Mouse (Mus musculus) midbrain, embryonic 15.5 days (tissue): Measurements from ENCODE around the gene Abt1. TPM values are rescaled to one million over a fixed set of nuclear protein-coding genes. Genes with fewer than 3 reads are reported as not detected.
A peak's percentile ranks its signal among the peaks of the same experiment; 100 is the strongest.

Source experiments
- ATAC-seq: fragments of 200-750 bp; cut with Nextera tagmentation; replicated peaks from 2 replicates; pipeline ENCODE4 v1.8.0; 2017; ENCODE audit warnings: moderate TSS enrichment
- H3K27ac ChIP-seq: fragments of 300-500 bp; sonication (generic); 2 replicates; pipeline ENCODE4 v1.5.1; 2015; ENCODE audit warnings: mild to moderate bottlenecking, inconsistent platforms
- H3K27me3 ChIP-seq: fragments of 300-500 bp; sonication (generic); replicated peaks from 2 replicates; pipeline ENCODE4 v1.6.1; 2015; ENCODE audit warnings: inconsistent platforms
- H3K36me3 ChIP-seq: fragments of 300-500 bp; sonication (generic); replicated peaks from 2 replicates; pipeline ENCODE4 v1.6.1; 2015; ENCODE audit warnings: inconsistent platforms
- H3K4me1 ChIP-seq: fragments of 300-500 bp; sonication (generic); 2 replicates; pipeline ENCODE4 v1.6.1; 2015; ENCODE audit warnings: inconsistent platforms
- H3K4me2 ChIP-seq: fragments of 300-500 bp; sonication (generic); 2 replicates; pipeline ENCODE4 v1.6.1; 2015; ENCODE audit warnings: inconsistent platforms, mild to moderate bottlenecking, moderate library complexity
- H3K4me3 ChIP-seq: fragments of 300-500 bp; sonication (generic); 2 replicates; pipeline ENCODE4 v1.5.1; 2015; ENCODE audit warnings: mild to moderate bottlenecking, inconsistent platforms
- H3K9ac ChIP-seq: fragments of 300-500 bp; sonication (generic); 2 replicates; pipeline ENCODE4 v1.6.1; 2015; ENCODE audit warnings: mild to moderate bottlenecking, inconsistent platforms
- H3K9me3 ChIP-seq: fragments of 300-500 bp; sonication (generic); 2 replicates; pipeline ENCODE4 v1.6.1; 2016; ENCODE audit warnings: inconsistent platforms
- WGBS: fragments of 180-500 bp; shearing (Covaris S2); methylation state at CpG from one replicate; pipeline ENCODE4 v1.1.7; 2015; ENCODE audit warnings: mixed read lengths; 5-methylcytosine and 5-hydroxymethylcytosine counted together
- polyA plus RNA-seq: library from polyadenylated mRNA; unstranded; fragments of >200 nt; fragmentation: Nextera tagmentation; extraction: Ambion mirVana; gene quantifications from 2 replicates; pipeline ENCODE4 v1.2.1, GENCODE M21; 2015

Gene Abt1
- polyA plus RNA-seq, 1 experiment from 2014 or later = 9.9 TPM

DNA sequence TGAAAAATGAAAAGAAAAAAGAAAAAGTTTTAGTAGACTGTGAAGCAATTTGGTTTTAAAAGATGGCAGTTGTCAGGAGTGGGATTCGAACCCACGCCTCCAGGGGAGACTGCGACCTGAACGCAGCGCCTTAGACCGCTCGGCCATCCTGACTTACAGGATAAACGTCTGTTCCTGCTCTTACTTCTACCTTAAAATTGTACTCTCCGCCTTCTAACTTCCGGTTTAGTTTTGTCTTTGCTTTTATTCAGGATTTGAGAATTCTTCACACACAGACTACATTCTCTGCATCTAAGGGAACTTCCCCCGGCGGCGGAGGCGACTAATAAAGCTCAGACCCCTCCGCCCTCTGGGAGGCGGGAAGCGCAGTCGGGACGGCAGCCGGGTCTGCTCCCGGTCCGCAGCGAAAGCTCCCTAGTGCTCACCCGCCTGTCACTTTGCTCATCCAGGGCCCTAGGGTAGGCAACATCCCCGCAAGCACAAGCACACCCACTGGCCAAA, 29.7 kb upstream of the Abt1 start:
- peak; percentile 88 for ATAC-seq
- H3K4me3 ChIP-seq = peak overlapping the region; percentile 72
- no peaks in the 10 kb centered on the region for H3K9me3 ChIP-seq
- under 1% methylated on average over 25 of the region's 25 CpGs for WGBS
- H3K4me1 ChIP-seq = peaks cover 8% of the 10 kb centered on the region
- H3K27ac ChIP-seq = peak overlapping the region; percentile 71
- no peaks in the 10 kb centered on the region for H3K36me3 ChIP-seq
- 0 out of 2 replicates have a peak, but pooled peaks cover under 1% of the 10 kb centered on the region for H3K27me3 ChIP-seq
- H3K4me2 ChIP-seq = peak overlapping the region; percentile 56
- peak overlapping the region; percentile 59 for H3K9ac ChIP-seq

DNA sequence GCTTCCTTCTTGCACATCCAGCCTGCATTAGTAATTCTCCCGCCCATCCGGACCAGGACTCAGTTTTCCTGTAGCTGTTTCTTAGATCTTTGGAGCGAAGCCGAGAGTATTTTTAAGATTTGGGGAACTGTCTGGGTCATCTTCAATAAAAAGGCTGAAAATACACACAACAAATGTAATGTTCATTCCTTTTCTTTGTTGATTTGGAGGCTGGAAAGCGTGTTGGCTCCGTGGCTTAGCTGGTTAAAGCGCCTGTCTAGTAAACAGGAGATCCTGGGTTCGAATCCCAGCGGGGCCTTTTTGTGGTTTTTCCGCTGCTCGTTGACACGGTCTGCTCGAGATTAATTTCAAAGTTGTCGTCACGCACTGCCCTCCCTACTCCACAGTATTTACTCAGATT, 26.7 kb upstream of the Abt1 start:
- H3K4me2 ChIP-seq = peak overlapping the region; percentile 71
- WGBS = under 1% methylated on average over 15 of the region's 15 CpGs
- peak overlapping the region; percentile 62 for H3K27ac ChIP-seq
- peak overlapping the region; percentile 53 for H3K4me3 ChIP-seq
- no peaks in the 10 kb centered on the region for H3K9me3 ChIP-seq
- no peaks in the 10 kb centered on the region for H3K27me3 ChIP-seq
- peak overlapping the region; percentile 51 for H3K9ac ChIP-seq
- peaks cover 8% of the 10 kb centered on the region for H3K4me1 ChIP-seq
- no peaks in the 10 kb centered on the region for H3K36me3 ChIP-seq
- ATAC-seq = peak; percentile 49; the same call in 1 of the 2 replicates

DNA sequence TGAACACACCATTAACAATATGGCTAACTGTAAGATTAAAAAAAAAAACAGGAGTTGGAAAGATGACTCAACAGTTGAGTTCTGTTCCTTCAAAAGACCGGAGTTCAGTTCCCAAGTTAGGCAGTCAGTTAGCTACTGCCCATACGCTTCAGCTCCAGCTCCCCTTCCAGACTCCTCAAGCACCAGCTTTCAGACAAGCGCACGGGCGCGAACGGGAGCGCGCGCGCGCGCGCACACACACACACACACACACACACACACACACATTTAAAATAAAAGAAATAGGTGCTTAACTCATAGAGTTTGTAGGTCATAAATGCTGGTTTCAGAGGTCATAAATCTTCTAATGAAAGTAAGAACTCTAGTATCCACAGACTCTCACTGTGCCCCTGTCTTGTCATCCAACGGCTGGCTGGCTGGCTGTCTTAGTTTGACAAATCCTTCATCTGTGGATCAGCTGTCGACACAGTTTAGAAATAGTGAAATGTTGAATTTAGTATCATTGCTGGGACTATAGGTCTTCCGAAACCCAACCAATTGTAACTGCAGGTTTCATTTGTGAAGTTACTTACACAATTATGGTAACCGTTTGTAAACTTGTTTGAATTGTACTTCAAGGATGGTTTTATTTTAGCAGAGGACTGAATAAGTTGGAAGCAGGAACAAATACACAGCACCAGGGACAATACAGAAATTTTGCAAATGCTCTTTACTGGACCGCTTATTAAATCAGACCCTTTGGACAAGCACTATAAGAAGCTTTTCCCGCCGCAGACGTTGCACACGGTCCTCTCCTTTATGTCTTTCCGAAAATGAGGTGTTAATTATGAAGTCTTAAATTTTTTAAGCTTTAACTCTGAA, 25.8 kb upstream of the Abt1 start:
- Histone ChIP-seq H3K9me3 (no peaks in the 10 kb centered on the region), H3K4me2 (peak overlapping the region; percentile 71), H3K36me3 (no peaks in the 10 kb centered on the region), H3K27me3 (no peaks in the 10 kb centered on the region), H3K27ac (0 out of 2 replicates have a peak overlapping the region, but pooled peaks have one; percentile 27), H3K4me3 (peak overlapping the region; percentile 53), H3K9ac (peak overlapping the region; percentile 51), H3K4me1 (peaks cover 12% of the 10 kb centered on the region)
- under 1% methylated on average over 24 of the region's 24 CpGs for WGBS
- no peak for ATAC-seq

DNA sequence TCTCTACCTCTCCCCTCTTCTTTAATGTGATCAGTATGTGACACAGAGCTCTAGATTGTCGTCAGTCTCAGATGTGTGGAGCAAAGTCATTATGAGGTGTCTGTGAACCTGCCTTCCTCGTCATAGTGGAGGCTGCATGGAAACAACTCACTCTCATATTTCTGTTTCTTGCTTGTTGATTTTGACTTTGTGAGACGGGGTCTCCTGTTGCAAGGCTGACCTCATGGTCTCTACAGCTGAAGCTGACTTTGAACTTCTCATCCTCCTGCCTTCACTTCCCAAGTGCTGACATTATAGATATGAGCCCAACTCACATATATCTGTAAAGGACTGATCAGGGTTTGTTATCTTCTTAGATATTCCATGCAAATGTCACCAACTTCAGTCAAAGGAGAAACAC, 25.1 kb upstream of the Abt1 start:
- 0 out of 2 replicates have a peak overlapping the region, but pooled peaks have one; percentile 51 for H3K9ac ChIP-seq

DNA sequence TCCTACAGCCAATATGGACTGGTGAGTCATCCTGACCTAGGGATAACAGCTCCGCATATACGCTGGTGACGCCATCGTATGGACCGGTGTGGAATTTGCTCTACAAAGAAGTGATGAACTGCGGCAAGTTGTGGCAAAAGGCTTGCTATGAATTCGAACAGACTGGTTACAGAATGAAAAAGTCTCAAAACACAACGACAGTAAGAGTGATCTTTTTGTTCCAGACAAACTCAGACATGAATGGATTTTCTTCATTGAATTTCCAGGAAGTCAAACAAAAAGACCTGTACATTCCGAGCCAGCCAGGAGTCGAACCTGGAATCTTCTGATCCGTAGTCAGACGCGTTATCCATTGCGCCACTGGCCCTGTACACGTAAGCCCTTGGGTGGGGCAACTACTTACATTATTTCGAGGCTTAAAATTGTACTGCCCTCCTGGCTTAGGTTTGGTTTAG, 22.9 kb upstream of the Abt1 start:
- Histone ChIP-seq H3K9ac (peak overlapping the region; percentile 79), H3K27ac (peak overlapping the region; percentile 95), H3K4me2 (peak overlapping the region; percentile 63), H3K4me1 (peaks cover 18% of the 10 kb centered on the region), H3K27me3 (no peaks in the 10 kb centered on the region), H3K36me3 (no peaks in the 10 kb centered on the region), H3K9me3 (no peaks in the 10 kb centered on the region), H3K4me3 (peak overlapping the region; percentile 57)
- peak; percentile 81 for ATAC-seq
- WGBS = 0% methylated on average over 16 of the region's 16 CpGs

More for the DNA sequence above, 25.1 kb upstream of the Abt1 start:
- peak overlapping the region; percentile 53 for H3K4me3 ChIP-seq
- WGBS = 57% methylated on average over 3 of the region's 3 CpGs
- H3K4me2 ChIP-seq = peak overlapping the region; percentile 71
- H3K4me1 ChIP-seq = peaks cover 18% of the 10 kb centered on the region
- H3K27me3 ChIP-seq = no peaks in the 10 kb centered on the region
- H3K36me3 ChIP-seq = no peaks in the 10 kb centered on the region
- 0 out of 2 replicates have a peak overlapping the region, but pooled peaks have one; percentile 27 for H3K27ac ChIP-seq
- ATAC-seq = no peak
- H3K9me3 ChIP-seq = no peaks in the 10 kb centered on the region

DNA sequence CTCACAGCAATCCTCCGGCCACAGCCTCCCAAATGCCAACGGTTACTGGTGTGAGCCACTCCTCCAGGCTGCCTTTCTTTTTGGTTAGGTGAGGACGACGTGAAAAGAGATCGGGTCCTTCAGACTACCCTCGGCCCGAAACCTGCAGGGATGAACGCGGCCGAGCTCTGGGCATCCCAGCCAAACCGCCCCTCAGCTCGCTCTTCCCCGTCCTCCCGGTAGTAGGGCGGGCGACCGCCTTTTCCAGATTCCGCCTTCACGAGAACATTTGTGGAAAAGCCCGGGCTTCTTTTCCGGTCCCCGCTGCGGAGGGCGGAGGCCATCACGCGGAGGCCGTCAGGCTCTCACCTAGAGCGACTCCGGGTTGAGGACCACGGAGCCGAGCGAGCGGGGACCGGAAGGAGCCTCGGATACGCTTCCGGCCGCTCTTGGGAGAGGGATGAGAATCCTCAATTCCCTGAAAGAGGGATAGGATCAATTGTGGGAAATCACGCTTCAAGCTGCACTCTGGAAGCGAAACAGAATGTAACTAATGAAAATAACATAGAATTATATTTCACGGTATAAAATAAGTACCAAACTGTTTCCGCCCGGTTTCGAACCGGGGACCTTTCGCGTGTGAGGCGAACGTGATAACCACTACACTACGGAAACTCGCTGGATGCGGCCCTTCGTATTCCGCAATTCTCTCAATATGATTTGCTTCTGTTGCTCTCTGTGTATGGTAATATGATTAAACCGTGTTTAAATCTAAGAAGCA, 22.1 kb upstream of the Abt1 start:
- H3K9me3 ChIP-seq = no peaks in the 10 kb centered on the region
- under 1% methylated on average over 55 of the region's 55 CpGs for WGBS
- H3K4me2 ChIP-seq = peak overlapping the region; percentile 63
- no peaks in the 10 kb centered on the region for H3K27me3 ChIP-seq
- peaks cover 18% of the 10 kb centered on the region for H3K4me1 ChIP-seq
- H3K9ac ChIP-seq = peak overlapping the region; percentile 79
- H3K4me3 ChIP-seq = peak overlapping the region; percentile 57
- H3K36me3 ChIP-seq = no peaks in the 10 kb centered on the region
- ATAC-seq = peak; percentile 92
- peak overlapping the region; percentile 95 for H3K27ac ChIP-seq

DNA sequence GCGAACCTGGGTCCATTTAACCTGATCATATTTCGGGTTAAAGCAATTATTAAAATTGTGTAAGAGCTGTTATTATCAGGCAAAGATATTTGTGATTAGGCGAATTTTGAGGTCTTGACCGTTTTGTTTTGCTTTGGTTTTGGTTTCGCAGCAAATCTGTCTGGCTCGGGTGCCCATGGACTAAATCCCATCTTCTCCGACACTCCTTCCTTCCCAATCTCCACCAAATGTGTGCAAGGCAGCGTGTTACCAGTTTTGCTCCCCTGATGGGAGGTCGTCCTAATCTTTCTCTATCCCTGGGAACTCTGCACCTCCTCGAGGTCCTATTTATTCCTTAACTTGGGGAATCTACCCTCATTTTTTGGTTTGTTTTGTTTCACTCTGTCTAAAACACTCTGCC, 21.5 kb upstream of the Abt1 start:
- H3K27ac ChIP-seq = peak overlapping the region; percentile 95
- peak; percentile 18 for ATAC-seq
- peak overlapping the region; percentile 63 for H3K4me2 ChIP-seq
- no peaks in the 10 kb centered on the region for H3K36me3 ChIP-seq
- WGBS = 3% methylated on average over 10 of the region's 10 CpGs
- no peaks in the 10 kb centered on the region for H3K9me3 ChIP-seq
- peak overlapping the region; percentile 79 for H3K9ac ChIP-seq
- H3K4me3 ChIP-seq = peak overlapping the region; percentile 57
- H3K27me3 ChIP-seq = no peaks in the 10 kb centered on the region
- peaks cover 18% of the 10 kb centered on the region for H3K4me1 ChIP-seq

DNA sequence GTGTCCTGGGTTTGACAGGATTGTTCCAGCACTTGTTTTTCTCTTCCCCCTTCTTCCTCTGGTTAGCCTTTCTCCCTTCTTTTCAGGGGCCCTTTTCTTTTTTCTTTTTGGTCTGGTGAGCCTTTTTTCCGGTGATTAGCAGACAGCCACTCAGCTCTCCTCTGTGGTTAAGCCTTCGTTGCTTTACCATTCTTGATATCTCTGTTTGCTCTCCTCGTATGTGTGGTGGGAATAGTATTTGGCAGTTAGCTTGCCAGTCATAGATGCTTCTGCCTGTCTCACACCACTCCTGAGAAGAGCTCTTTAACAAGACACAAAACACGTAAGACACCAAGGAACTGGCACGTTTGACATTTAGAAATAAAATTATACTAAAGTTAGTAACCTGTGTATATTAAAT, 20.8 kb upstream of the Abt1 start:
- Histone ChIP-seq H3K36me3 (no peaks in the 10 kb centered on the region), H3K27ac (peak overlapping the region; percentile 95), H3K4me2 (peak overlapping the region; percentile 63), H3K9ac (no peak overlapping the region; the same call in 1 of the 2 replicates), H3K4me3 (peak overlapping the region; percentile 57), H3K27me3 (no peaks in the 10 kb centered on the region), H3K9me3 (no peaks in the 10 kb centered on the region), H3K4me1 (peaks cover 18% of the 10 kb centered on the region)
- 37% methylated on average over 5 of the region's 5 CpGs for WGBS
- no peak for ATAC-seq

DNA sequence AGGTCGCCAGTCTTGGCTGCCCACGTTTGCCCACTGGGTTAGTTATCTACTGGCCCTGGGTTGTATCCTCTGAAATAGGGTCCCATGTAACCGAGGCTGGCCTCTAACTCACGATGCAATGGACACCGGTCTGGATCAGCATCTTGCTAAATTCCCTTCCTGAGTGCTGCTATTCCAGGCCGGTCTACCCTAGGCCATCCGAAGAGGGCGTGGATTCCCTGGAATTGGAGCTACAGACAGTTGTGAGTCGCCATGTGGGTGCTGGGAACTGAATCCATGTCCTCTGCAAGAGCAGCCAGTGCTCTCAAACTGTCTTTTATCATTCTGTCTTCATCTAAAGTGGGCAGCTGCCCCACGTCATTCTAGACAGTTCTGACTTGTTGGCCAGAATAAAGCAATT, 16.2 kb upstream of the Abt1 start:
- no peaks in the 10 kb centered on the region for H3K27me3 ChIP-seq
- H3K4me3 ChIP-seq = no peak overlapping the region
- 60% methylated on average over 10 of the region's 10 CpGs for WGBS
- H3K4me1 ChIP-seq = peaks cover 18% of the 10 kb centered on the region
- H3K27ac ChIP-seq = no peak overlapping the region
- no peak overlapping the region for H3K9ac ChIP-seq
- ATAC-seq = no peak
- no peak overlapping the region for H3K4me2 ChIP-seq
- no peaks in the 10 kb centered on the region for H3K9me3 ChIP-seq
- no peaks in the 10 kb centered on the region for H3K36me3 ChIP-seq

DNA sequence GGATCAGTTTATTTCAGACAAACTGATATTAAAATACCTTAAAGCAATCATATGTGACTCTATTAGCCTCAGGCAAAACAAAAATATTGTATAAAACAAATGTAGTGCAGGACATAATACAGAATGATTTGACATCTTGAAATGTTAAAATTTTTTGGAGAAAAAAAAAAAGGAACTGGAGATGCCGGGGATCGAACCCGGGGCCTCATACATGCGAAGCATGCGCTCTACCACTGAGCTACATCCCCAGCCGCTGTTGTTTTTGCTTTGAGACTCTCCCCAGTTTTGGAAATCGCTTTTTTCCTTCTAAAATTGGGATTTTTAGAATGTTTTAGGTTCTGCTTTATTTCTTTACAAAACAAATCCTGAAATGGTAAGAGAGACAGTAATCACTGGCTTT, 14.9 kb upstream of the Abt1 start:
- no peaks in the 10 kb centered on the region for H3K9me3 ChIP-seq
- peaks cover 16% of the 10 kb centered on the region for H3K4me1 ChIP-seq
- H3K9ac ChIP-seq = 0 out of 2 replicates have a peak overlapping the region, but pooled peaks have one; percentile 52
- peak; percentile 75; the same call in 1 of the 2 replicates for ATAC-seq
- peak overlapping the region; percentile 62 for H3K4me2 ChIP-seq
- H3K36me3 ChIP-seq = no peaks in the 10 kb centered on the region
- no peak overlapping the region; the same call in 1 of the 2 replicates for H3K27ac ChIP-seq
- H3K27me3 ChIP-seq = no peaks in the 10 kb centered on the region
- H3K4me3 ChIP-seq = peak overlapping the region; percentile 52
- WGBS = under 1% methylated on average over 7 of the region's 7 CpGs

DNA sequence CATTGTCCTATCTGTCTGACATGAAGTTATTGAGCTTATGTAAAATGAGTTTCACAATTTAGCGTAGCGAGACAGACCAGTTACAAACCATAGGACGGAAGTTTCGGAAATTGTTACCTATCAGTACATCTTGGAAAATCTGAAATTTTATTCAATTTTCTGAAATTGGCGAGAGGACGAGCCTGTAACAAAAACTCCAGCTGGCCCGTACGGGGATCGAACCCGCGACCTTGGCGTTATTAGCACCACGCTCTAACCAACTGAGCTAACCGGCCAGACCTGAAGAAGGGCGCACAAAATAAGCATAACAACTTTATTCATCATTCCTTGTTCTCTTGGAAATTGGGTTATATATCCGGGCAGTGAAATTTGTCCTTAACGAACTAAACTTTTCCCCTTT, 14.2 kb upstream of the Abt1 start:
- Histone ChIP-seq H3K4me2 (peak overlapping the region; percentile 62), H3K4me3 (peak overlapping the region; percentile 52), H3K27me3 (no peaks in the 10 kb centered on the region), H3K9ac (peak overlapping the region; percentile 52), H3K27ac (peak overlapping the region; percentile 62), H3K9me3 (no peaks in the 10 kb centered on the region), H3K4me1 (peaks cover 20% of the 10 kb centered on the region), H3K36me3 (no peaks in the 10 kb centered on the region)
- WGBS = under 1% methylated on average over 17 of the region's 17 CpGs
- ATAC-seq = peak; percentile 93
